Mouse (Mus musculus) megakaryocyte, embryonic 14.5 days (primary cell): Measurements from ENCODE around the gene Serpine2.

Source experiments
- FLI1 ChIP-seq: IDR thresholded peaks from 2 replicates; pipeline ENCODE4 v1.6.1; 2012; ENCODE audit warnings: low read length, inconsistent platforms, mixed read lengths
- GATA1 ChIP-seq: IDR thresholded peaks from 3 replicates; pipeline ENCODE4 v1.6.1; 2012; ENCODE audit warnings: mixed read lengths, low read length, inconsistent platforms, borderline replicate concordance

GRCm38 (mm10) chr1:79860411-79861039 lies 455 bp downstream of the Serpine2 start:
- no peak for TF ChIP-seq GATA1
- no peak for TF ChIP-seq FLI1
